Mouse (Mus musculus) heart, embryonic 14.5 days (tissue): ENCODE data around the gene Gm11042. TPM values are rescaled to one million over a fixed set of nuclear protein-coding genes. Genes with fewer than 3 reads are reported as not detected.

Source experiments
- ATAC-seq: fragments of 200-750 bp; cut with Nextera tagmentation; 2 replicates; pipeline ENCODE4 v1.8.0; 2017; ENCODE audit warnings: low read depth, moderate TSS enrichment; ENCODE audit not compliant: insufficient number of reproducible peaks, insufficient read depth, low FRiP score
- H3K27ac ChIP-seq, 2 experiments: fragments of 200-500 bp in 1 of 2; fragments of 300-500 bp in 1 of 2; sonication (generic) in 1 of 2; replicated peaks in 1 of 2; 2 replicates each; pipeline ENCODE4 v1.5.1; 2012 to 2014; ENCODE audit warnings: low read depth in 2 of 2, low read length in 2 of 2, control low read depth in 1 of 2, mild to moderate bottlenecking in 1 of 2, mixed read lengths in 1 of 2; ENCODE audit not compliant: control insufficient read depth in 1 of 2, insufficient read depth in 1 of 2
- H3K27me3 ChIP-seq: fragments of 300-500 bp; sonication (generic); 2 replicates; pipeline ENCODE4 v1.6.1; 2014; ENCODE audit warnings: mild to moderate bottlenecking, low read length, control low read depth; ENCODE audit not compliant: control insufficient read depth, insufficient read depth
- H3K36me3 ChIP-seq: fragments of 300-500 bp; sonication (generic); 2 replicates; pipeline ENCODE4 v1.6.1; 2014; ENCODE audit warnings: mild to moderate bottlenecking, control low read depth, low read length, mixed read lengths; ENCODE audit not compliant: control insufficient read depth, insufficient read depth
- H3K4me1 ChIP-seq, 2 experiments: fragments of 200-500 bp in 1 of 2; fragments of 300-500 bp in 1 of 2; sonication (generic) in 1 of 2; 2 replicates each; pipeline ENCODE4 v1.6.1; 2012 to 2014; ENCODE audit warnings: low read length in 2 of 2, control low read depth in 1 of 2, mixed read lengths in 1 of 2; ENCODE audit not compliant: control insufficient read depth in 2 of 2, insufficient read depth in 2 of 2
- H3K4me2 ChIP-seq: fragments of 300-500 bp; sonication (generic); 2 replicates; pipeline ENCODE4 v1.6.1; 2014; ENCODE audit warnings: mild to moderate bottlenecking, low read length
- H3K4me3 ChIP-seq, 2 experiments: fragments of 200-500 bp in 1 of 2; fragments of 300-500 bp in 1 of 2; sonication (generic) in 1 of 2; 2 replicates each; pipeline ENCODE4 v1.5.1; 2012 to 2014; ENCODE audit warnings: low read length in 2 of 2, mild to moderate bottlenecking in 2 of 2, control low read depth in 1 of 2, low read depth in 1 of 2, moderate library complexity in 1 of 2; ENCODE audit not compliant: control insufficient read depth in 1 of 2, insufficient read depth in 1 of 2
- H3K9ac ChIP-seq: fragments of 300-500 bp; sonication (generic); 2 replicates; pipeline ENCODE4 v1.6.1; 2014; ENCODE audit warnings: mild to moderate bottlenecking, low read length
- H3K9me3 ChIP-seq: fragments of 300-500 bp; sonication (generic); 2 replicates; pipeline ENCODE4 v1.6.1; 2016; ENCODE audit warnings: low read length, control low read depth; ENCODE audit not compliant: control insufficient read depth
- WGBS: fragments of 180-500 bp; shearing (Covaris S2); extraction: QIAGEN DNeasy Blood & Tissue Kit; methylation state at CpG from one replicate; pipeline ENCODE4 v1.1.7; 2014; 5-methylcytosine and 5-hydroxymethylcytosine counted together
- polyA plus RNA-seq: library from polyadenylated mRNA; unstranded; fragments of >200 nt; fragmentation: Nextera tagmentation; extraction: Ambion mirVana; gene quantifications from 2 replicates; pipeline ENCODE4 v1.2.1, GENCODE M21; 2014

The Gm11042 gene
- not detected in 2 replicates for polyA plus RNA-seq

GRCm38 (mm10) chr12:74316344-74316973 is at the start of gene Gm11042:
TSS of gene Gm11042 (minus strand) at chr12:74316394.
- H3K36me3 ChIP-seq = no peaks in the 10 kb centered on the region
- H3K4me2 ChIP-seq = peak within 1 kb of the TSS; percentile 69
- no peaks in the 10 kb centered on the region for H3K9me3 ChIP-seq
- no peaks in the 10 kb centered on the region for H3K27me3 ChIP-seq
- ATAC-seq = peak; percentile 39; the same call in 1 of the 2 replicates
- peak within 1 kb of the TSS; percentile 73 for H3K9ac ChIP-seq
- H3K4me3 ChIP-seq = peak within 1 kb of the TSS; percentile 58 to 60
- peaks cover 0 to 3% of the 10 kb centered on the region in 2 experiments; a peak in 3 of 4 replicates for H3K4me1 ChIP-seq
- peak within 1 kb of the TSS; percentile 50 to 69; a peak in 3 of 4 replicates for H3K27ac ChIP-seq
- WGBS = 34% methylated on average over 17 of the region's 18 CpGs

DNA sequence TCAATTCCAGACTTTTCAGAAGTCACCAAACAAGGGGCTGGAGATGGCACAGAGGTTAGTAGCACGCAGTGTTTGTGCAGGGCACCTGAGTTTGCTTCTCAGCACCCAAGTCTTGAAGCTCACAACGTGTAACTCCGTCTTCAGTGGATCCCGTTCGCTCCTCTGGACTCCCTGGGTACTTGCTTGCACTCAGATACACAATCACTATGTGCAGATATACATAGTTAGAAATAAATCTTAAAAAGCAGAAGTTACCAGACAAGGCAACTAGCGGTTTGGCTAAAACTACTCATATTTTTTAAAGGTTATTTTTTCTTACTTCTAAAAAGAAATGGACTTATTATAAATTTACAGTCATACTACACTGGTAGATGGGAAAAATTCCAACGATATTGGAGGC is 48.3 kb upstream of the Gm11042 start:
- 86% methylated on average over 7 of the region's 7 CpGs for WGBS
- H3K4me2 ChIP-seq = no peak overlapping the region
- no peak for ATAC-seq
- no peaks in the 10 kb centered on the region for H3K36me3 ChIP-seq
- H3K4me1 ChIP-seq = peaks cover 0 to 8% of the 10 kb centered on the region in 2 experiments; a peak in 3 of 4 replicates
- H3K27me3 ChIP-seq = no peaks in the 10 kb centered on the region
- no peak overlapping the region for H3K4me3 ChIP-seq
- no peak overlapping the region for H3K9ac ChIP-seq
- H3K27ac ChIP-seq = no peak overlapping the region
- no peaks in the 10 kb centered on the region for H3K9me3 ChIP-seq

- Histone ChIP-seq H3K4me3 (no peak overlapping the region), H3K27ac (no peak overlapping the region), H3K4me2 (no peak overlapping the region), H3K9me3 (no peaks in the 10 kb centered on the region), H3K4me1 (peaks cover 0 to 8% of the 10 kb centered on the region in 2 experiments; a peak in 3 of 4 replicates), H3K36me3 (no peaks in the 10 kb centered on the region), H3K27me3 (no peaks in the 10 kb centered on the region), H3K9ac (no peak overlapping the region)
- ATAC-seq = no peak
- WGBS = 79% methylated on average over 6 of the region's 6 CpGs
Measured at GRCm38 (mm10) chr12:74363076-74363475, 46.9 kb upstream of the Gm11042 start.

DNA sequence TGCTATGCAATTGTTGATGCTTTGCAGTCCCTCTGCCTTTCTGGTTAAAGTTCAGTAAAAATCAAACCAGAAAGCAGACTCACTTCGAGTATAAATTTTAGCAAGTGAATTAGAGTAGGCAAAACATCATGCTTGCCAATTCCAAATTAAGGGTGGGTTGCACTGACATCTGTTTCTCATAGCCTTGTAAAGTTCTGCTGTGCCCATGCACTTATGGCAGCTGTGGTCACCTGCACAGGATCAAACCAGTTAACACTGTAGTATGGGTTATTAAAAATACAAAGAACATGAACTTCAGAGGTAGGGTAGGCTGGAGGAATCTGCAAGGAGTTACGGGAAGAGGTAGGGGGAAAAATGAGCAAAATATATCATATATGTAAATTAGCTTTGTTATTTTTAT is 46.3 kb upstream of the Gm11042 start:
- no peaks in the 10 kb centered on the region for H3K9me3 ChIP-seq
- no peak overlapping the region for H3K4me2 ChIP-seq
- H3K4me1 ChIP-seq = peaks cover 0 to 8% of the 10 kb centered on the region in 2 experiments; a peak in 3 of 4 replicates
- no peaks in the 10 kb centered on the region for H3K27me3 ChIP-seq
- no peak for ATAC-seq
- no peak overlapping the region for H3K4me3 ChIP-seq
- no peaks in the 10 kb centered on the region for H3K36me3 ChIP-seq
- no peak overlapping the region for H3K9ac ChIP-seq
- no peak overlapping the region for H3K27ac ChIP-seq
- WGBS = 72% methylated on average over 2 of the region's 2 CpGs

DNA sequence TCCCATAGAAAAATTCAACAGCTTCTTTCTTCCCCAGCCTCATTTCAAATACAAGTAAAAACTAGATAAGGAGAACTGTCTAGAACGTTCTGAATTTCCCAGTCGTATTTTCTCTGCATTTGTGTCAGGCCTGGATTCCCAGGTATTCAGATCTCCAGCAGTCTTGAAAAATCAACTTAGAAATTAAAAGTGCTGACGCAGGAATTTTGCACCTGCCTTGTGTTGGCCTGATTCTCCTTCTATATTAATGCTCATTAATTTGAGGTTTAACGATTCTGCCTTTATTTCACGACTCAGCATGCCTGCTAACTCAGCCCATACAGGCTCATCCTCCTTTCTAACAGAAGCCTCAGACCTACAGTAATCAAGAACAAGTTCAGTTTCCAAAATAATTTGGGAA is 43.6 kb upstream of the Gm11042 start:
- ATAC-seq = no peak
- Histone ChIP-seq H3K4me3 (no peak overlapping the region), H3K9me3 (no peaks in the 10 kb centered on the region), H3K27me3 (no peaks in the 10 kb centered on the region), H3K9ac (no peak overlapping the region), H3K27ac (no peak overlapping the region), H3K4me2 (no peak overlapping the region), H3K36me3 (no peaks in the 10 kb centered on the region), H3K4me1 (peaks cover 0 to 8% of the 10 kb centered on the region in 2 experiments; a peak in 3 of 4 replicates)
- WGBS = 82% methylated on average over 5 of the region's 5 CpGs

GRCm38 (mm10) chr12:74357806-74358205 is 41.6 kb upstream of the Gm11042 start:
- 66% methylated on average over 6 of the region's 6 CpGs for WGBS
- Histone ChIP-seq H3K27ac (no peak overlapping the region), H3K4me1 (peaks cover 0 to 8% of the 10 kb centered on the region in 2 experiments; a peak in 3 of 4 replicates), H3K27me3 (no peaks in the 10 kb centered on the region), H3K4me3 (no peak overlapping the region), H3K9me3 (no peaks in the 10 kb centered on the region), H3K36me3 (no peaks in the 10 kb centered on the region), H3K9ac (no peak overlapping the region), H3K4me2 (no peak overlapping the region)
- ATAC-seq = no peak

- no peaks in the 10 kb centered on the region for H3K36me3 ChIP-seq
- peaks cover 2 to 17% of the 10 kb centered on the region in 2 experiments; a peak in 3 of 4 replicates for H3K4me1 ChIP-seq
- no peaks in the 10 kb centered on the region for H3K9me3 ChIP-seq
- H3K27ac ChIP-seq = no peak overlapping the region
- no peak overlapping the region for H3K4me3 ChIP-seq
- whole genome bisulfite sequencing = 94% methylated on average over 3 of the region's 3 CpGs
- H3K9ac ChIP-seq = no peak overlapping the region
- H3K4me2 ChIP-seq = no peak overlapping the region
- ATAC-seq = no peak
- no peaks in the 10 kb centered on the region for H3K27me3 ChIP-seq
Measured at GRCm38 (mm10) chr12:74342720-74343119, 26.5 kb upstream of the Gm11042 start.
